Mouse (Mus musculus) midbrain, embryonic 10.5 days (tissue): Measurements from ENCODE around the gene Tmem126b. TPM values are rescaled to one million over a fixed set of nuclear protein-coding genes. Genes with fewer than 3 reads are reported as not detected.

Source experiments
- DNase-seq: peaks from one replicate; pipeline ENCODE4 v3.0.0-alpha.2; 2017; ENCODE audit warnings: low spot score
- H3K27ac ChIP-seq: fragments of 300-500 bp; sonication (generic); replicated peaks from 2 replicates; pipeline ENCODE4 v1.5.1; 2016; ENCODE audit warnings: mild to moderate bottlenecking
- H3K27me3 ChIP-seq: fragments of 300-500 bp; sonication (generic); 2 replicates; pipeline ENCODE4 v1.6.1; 2016; ENCODE audit warnings: low read depth, mild to moderate bottlenecking; ENCODE audit not compliant: poor library complexity, severe bottlenecking
- H3K36me3 ChIP-seq: fragments of 300-500 bp; sonication (generic); 2 replicates; pipeline ENCODE4 v1.6.1; 2016; ENCODE audit warnings: mild to moderate bottlenecking, moderate library complexity
- H3K4me1 ChIP-seq: fragments of 300-500 bp; sonication (generic); 2 replicates; pipeline ENCODE4 v1.6.1; 2016
- H3K4me3 ChIP-seq: fragments of 300-500 bp; sonication (generic); 2 replicates; pipeline ENCODE4 v1.5.1; 2016; ENCODE audit warnings: mild to moderate bottlenecking, moderate library complexity
- H3K9me3 ChIP-seq: fragments of 300-500 bp; sonication (generic); replicated peaks from 2 replicates; pipeline ENCODE4 v1.6.1; 2016; ENCODE audit warnings: mild to moderate bottlenecking
- WGBS: fragments of 180-500 bp; shearing (Covaris S2); methylation state at CpG from one replicate; pipeline ENCODE4 v1.1.7; 2016; 5-methylcytosine and 5-hydroxymethylcytosine counted together
- polyA plus RNA-seq: library from polyadenylated mRNA; unstranded; fragments of >200 nt; fragmentation: Nextera tagmentation; extraction: Ambion mirVana; gene quantifications from 2 replicates; pipeline ENCODE4 v1.2.1, GENCODE M21; 2016

Tmem126b gene
- polyA plus RNA-seq, result 41.2 and 43.6 TPM in 2 replicates

GRCm38 (mm10) chr7:90475793-90476312 is at the start of gene Tmem126b:
TSS of gene Tmem126b (minus strand) at chr7:90476001.
- peak; percentile 98 for DNase-seq
- H3K27me3 ChIP-seq, result peaks cover 9% of the 10 kb centered on the region; the same call in 1 of the 2 replicates
- H3K36me3 ChIP-seq, result no peaks in the 10 kb centered on the region
- peak within 1 kb of the TSS; percentile 72 for H3K4me3 ChIP-seq
- H3K4me1 ChIP-seq, result peaks cover 19% of the 10 kb centered on the region
- WGBS, result under 1% methylated on average over 36 of the region's 36 CpGs
- no peaks in the 10 kb centered on the region for H3K9me3 ChIP-seq
- H3K27ac ChIP-seq, result peak within 1 kb of the TSS; percentile 88

- Histone ChIP-seq H3K9me3 (no peaks in the 10 kb centered on the region), H3K4me1 (no peaks in the 10 kb centered on the region), H3K36me3 (no peaks in the 10 kb centered on the region), H3K27ac (no peak overlapping the region), H3K27me3 (no peaks in the 10 kb centered on the region), H3K4me3 (no peak overlapping the region)
- DNase-seq, result no peak
Observed at GRCm38 (mm10) chr7:90512293-90512692, 36.5 kb upstream of the Tmem126b start.

GRCm38 (mm10) chr7:90508124-90508523 is 32.3 kb upstream of the Tmem126b start:
- Histone ChIP-seq H3K27me3 (no peaks in the 10 kb centered on the region), H3K9me3 (no peaks in the 10 kb centered on the region), H3K4me3 (no peak overlapping the region), H3K27ac (no peak overlapping the region), H3K36me3 (no peaks in the 10 kb centered on the region), H3K4me1 (no peaks in the 10 kb centered on the region)
- WGBS, result 88% methylated on average over 3 of the region's 3 CpGs
- DNase-seq, result no peak

- Histone ChIP-seq H3K4me3 (no peak overlapping the region), H3K27ac (no peak overlapping the region), H3K27me3 (peaks cover 1% of the 10 kb centered on the region; the same call in 1 of the 2 replicates), H3K36me3 (no peaks in the 10 kb centered on the region), H3K9me3 (no peaks in the 10 kb centered on the region), H3K4me1 (no peaks in the 10 kb centered on the region)
- WGBS, result 84% methylated on average over 2 of the region's 2 CpGs
- no peak for DNase-seq
Observed at GRCm38 (mm10) chr7:90482607-90483006, 6.8 kb upstream of the Tmem126b start.

- no peaks in the 10 kb centered on the region for H3K9me3 ChIP-seq
- WGBS, result under 1% methylated on average over 32 of the region's 32 CpGs
- no peaks in the 10 kb centered on the region for H3K36me3 ChIP-seq
- peaks cover 9% of the 10 kb centered on the region; the same call in 1 of the 2 replicates for H3K27me3 ChIP-seq
- peak within 1 kb of the TSS; percentile 72 for H3K4me3 ChIP-seq
- no peak for DNase-seq
- peaks cover 19% of the 10 kb centered on the region for H3K4me1 ChIP-seq
- peak within 1 kb of the TSS; percentile 88 for H3K27ac ChIP-seq
Observed at GRCm38 (mm10) chr7:90476313-90477245, 778 bp upstream of the Tmem126b start, which contains the start of gene Dlg2. TSS of gene Dlg2 (plus strand) at chr7:90476672.

- Histone ChIP-seq H3K4me3 (no peak overlapping the region), H3K4me1 (peaks cover 19% of the 10 kb centered on the region), H3K27me3 (peaks cover 9% of the 10 kb centered on the region; the same call in 1 of the 2 replicates), H3K36me3 (peaks cover 17% of the 10 kb centered on the region), H3K9me3 (no peaks in the 10 kb centered on the region), H3K27ac (no peak overlapping the region)
- 80% methylated on average over 2 of the region's 2 CpGs for WGBS
- DNase-seq, result no peak
Observed at GRCm38 (mm10) chr7:90473511-90473910, 2.3 kb downstream of the Tmem126b start.

GRCm38 (mm10) chr7:90461441-90461840 is 14.4 kb downstream of the Tmem126b start:
- Histone ChIP-seq H3K36me3 (no peaks in the 10 kb centered on the region), H3K27ac (no peak overlapping the region), H3K9me3 (no peaks in the 10 kb centered on the region), H3K4me1 (peaks cover 8% of the 10 kb centered on the region), H3K27me3 (no peaks in the 10 kb centered on the region), H3K4me3 (no peak overlapping the region)
- WGBS, result 92% methylated on average over 5 of the region's 5 CpGs
- DNase-seq, result peak; percentile 9

GRCm38 (mm10) chr7:90460930-90461329 is 14.9 kb downstream of the Tmem126b start:
- 20% methylated on average over 14 of the region's 14 CpGs for WGBS
- DNase-seq, result peak; percentile 32
- H3K4me3 ChIP-seq, result peak overlapping the region; percentile 7; the same call in 1 of the 2 replicates

GRCm38 (mm10) chr7:90460330-90460729 is 15.5 kb downstream of the Tmem126b start:
- H3K9me3 ChIP-seq, result no peaks in the 10 kb centered on the region
- H3K27ac ChIP-seq, result no peak overlapping the region
- no peaks in the 10 kb centered on the region for H3K27me3 ChIP-seq
- no peak overlapping the region for H3K4me3 ChIP-seq
- no peaks in the 10 kb centered on the region for H3K36me3 ChIP-seq
- H3K4me1 ChIP-seq, result peaks cover 18% of the 10 kb centered on the region
- no peak for DNase-seq
- 58% methylated on average over 10 of the region's 10 CpGs for WGBS

More at GRCm38 (mm10) chr7:90460930-90461329, 14.9 kb downstream of the Tmem126b start:
- H3K27ac ChIP-seq, result no peak overlapping the region
- H3K9me3 ChIP-seq, result no peaks in the 10 kb centered on the region
- H3K27me3 ChIP-seq, result no peaks in the 10 kb centered on the region
- no peaks in the 10 kb centered on the region for H3K36me3 ChIP-seq
- peaks cover 13% of the 10 kb centered on the region for H3K4me1 ChIP-seq

GRCm38 (mm10) chr7:90457517-90457916 is 18.3 kb downstream of the Tmem126b start:
- peaks cover 21% of the 10 kb centered on the region for H3K36me3 ChIP-seq
- H3K4me1 ChIP-seq, result peaks cover 18% of the 10 kb centered on the region
- 32% methylated on average over 10 of the region's 10 CpGs for WGBS
- H3K27me3 ChIP-seq, result no peaks in the 10 kb centered on the region
- no peaks in the 10 kb centered on the region for H3K9me3 ChIP-seq
- peak overlapping the region; percentile 91 for H3K27ac ChIP-seq
- DNase-seq, result peak; percentile 22
- peak overlapping the region; percentile 77 for H3K4me3 ChIP-seq

- peaks cover 25% of the 10 kb centered on the region for H3K36me3 ChIP-seq
- no peaks in the 10 kb centered on the region for H3K9me3 ChIP-seq
- peaks cover 18% of the 10 kb centered on the region for H3K4me1 ChIP-seq
- DNase-seq, result peak; percentile 91
- no peaks in the 10 kb centered on the region for H3K27me3 ChIP-seq
- peak within 1 kb of the TSS; percentile 77 for H3K4me3 ChIP-seq
- WGBS, result under 1% methylated on average over 41 of the region's 41 CpGs
- peak within 1 kb of the TSS; percentile 91 for H3K27ac ChIP-seq
Observed at GRCm38 (mm10) chr7:90456845-90457468, 18.8 kb downstream of the Tmem126b start, which contains the start of gene Tmem126a. TSS of gene Tmem126a (minus strand) at chr7:90457229.

GRCm38 (mm10) chr7:90456149-90456844 is 19.5 kb downstream of the Tmem126b start:
- H3K27ac ChIP-seq, result peak overlapping the region; percentile 91
- 43% methylated on average over 7 of the region's 7 CpGs for WGBS
- DNase-seq, result no peak
- H3K9me3 ChIP-seq, result no peaks in the 10 kb centered on the region
- H3K4me1 ChIP-seq, result peaks cover 18% of the 10 kb centered on the region
- no peaks in the 10 kb centered on the region for H3K27me3 ChIP-seq
- peak overlapping the region; percentile 77 for H3K4me3 ChIP-seq
- H3K36me3 ChIP-seq, result peaks cover 32% of the 10 kb centered on the region
